Mouse (Mus musculus) bone marrow macrophage, adult 2 months (primary cell): Measurements from ENCODE around the gene Ddit4.

Source experiments
- CTCF ChIP-seq: IDR thresholded peaks from 2 replicates; pipeline ENCODE4 v1.5.1; 2012; ENCODE audit warnings: low read depth, mild to moderate bottlenecking, low read length, moderate library complexity
- POLR2A ChIP-seq: IDR thresholded peaks from 2 replicates; pipeline ENCODE4 v1.6.1; 2012; ENCODE audit warnings: mild to moderate bottlenecking, low read depth, low read length, borderline replicate concordance

- TF ChIP-seq CTCF = no peak
- TF ChIP-seq POLR2A = no peak
Observed at GRCm38 (mm10) chr10:59916649-59917048, 35.0 kb downstream of the Ddit4 start.
